Mouse (Mus musculus): ENCODE data around the gene Il17rc. TPM values are rescaled to one million over a fixed set of nuclear protein-coding genes. Genes with fewer than 3 reads are reported as not detected.

Il17rc gene
- polyA plus RNA-seq, 1 experiment from 2014 or later: 4.4 TPM

GRCm38 (mm10) chr6:113443091-113443490 is 28.1 kb upstream of the Il17rc start:
- ATAC-seq: no peak
- H3K4me2 ChIP-seq (ENCODE audit: low read length): peak overlapping the region; percentile 87
- H3K27me3 ChIP-seq (replicated peaks; ENCODE audit: control insufficient read depth, insufficient read depth, low read length): no peaks in the 10 kb centered on the region
- peak overlapping the region; percentile 95 for H3K4me3 ChIP-seq (ENCODE audit: low read length)
- H3K9me3 ChIP-seq (ENCODE audit: control insufficient read depth, low read length): no peaks in the 10 kb centered on the region
- peaks cover 14% of the 10 kb centered on the region for H3K36me3 ChIP-seq (ENCODE audit: control insufficient read depth, insufficient read depth, low read length)
- peak overlapping the region; percentile 98 for H3K9ac ChIP-seq (ENCODE audit: low read depth, low read length)
- H3K27ac ChIP-seq (ENCODE audit: low read depth, low read length): no peak overlapping the region
- peaks cover 7% of the 10 kb centered on the region for H3K4me1 ChIP-seq (ENCODE audit: control insufficient read depth, insufficient read depth, low read depth, low read length)
- 50% methylated on average over 12 of the region's 12 CpGs for WGBS

GRCm38 (mm10) chr6:113444207-113444965 is 26.8 kb upstream of the Il17rc start:
- Histone ChIP-seq H3K9ac (ENCODE audit: low read depth, low read length) (no peak overlapping the region), H3K4me1 (ENCODE audit: control insufficient read depth, insufficient read depth, low read depth, low read length) (peaks cover 7% of the 10 kb centered on the region), H3K4me3 (ENCODE audit: low read length) (no peak overlapping the region), H3K27ac (ENCODE audit: low read depth, low read length) (no peak overlapping the region), H3K9me3 (ENCODE audit: control insufficient read depth, low read length) (no peaks in the 10 kb centered on the region), H3K36me3 (ENCODE audit: control insufficient read depth, insufficient read depth, low read length) (peaks cover 19% of the 10 kb centered on the region), H3K27me3 (replicated peaks; ENCODE audit: control insufficient read depth, insufficient read depth, low read length) (no peaks in the 10 kb centered on the region), H3K4me2 (ENCODE audit: low read length) (no peak overlapping the region)
- WGBS: 79% methylated on average over 7 of the region's 8 CpGs
- ATAC-seq: no peak

GRCm38 (mm10) chr6:113447639-113448038 is 23.6 kb upstream of the Il17rc start:
- no peak overlapping the region for H3K4me3 ChIP-seq (ENCODE audit: low read length)
- ATAC-seq: peak; percentile 37; the same call in 1 of the 2 replicates

GRCm38 (mm10) chr6:113451839-113452238 is 19.4 kb upstream of the Il17rc start:
- Histone ChIP-seq H3K4me3 (ENCODE audit: low read length) (no peak overlapping the region), H3K27ac (ENCODE audit: low read depth, low read length) (no peak overlapping the region; the same call in 1 of the 2 replicates), H3K4me2 (ENCODE audit: low read length) (no peak overlapping the region), H3K36me3 (ENCODE audit: control insufficient read depth, insufficient read depth, low read length) (peaks cover 17% of the 10 kb centered on the region), H3K9me3 (ENCODE audit: control insufficient read depth, low read length) (no peaks in the 10 kb centered on the region), H3K27me3 (replicated peaks; ENCODE audit: control insufficient read depth, insufficient read depth, low read length) (no peaks in the 10 kb centered on the region), H3K9ac (ENCODE audit: low read depth, low read length) (no peak overlapping the region), H3K4me1 (ENCODE audit: control insufficient read depth, insufficient read depth, low read depth, low read length) (no peaks in the 10 kb centered on the region)
- WGBS: 74% methylated on average over 2 of the region's 2 CpGs
- peak; percentile 74 for ATAC-seq

More at GRCm38 (mm10) chr6:113447639-113448038, 23.6 kb upstream of the Il17rc start:
- H3K4me2 ChIP-seq (ENCODE audit: low read length): no peak overlapping the region
- WGBS: 88% methylated on average over 4 of the region's 4 CpGs
- H3K4me1 ChIP-seq (ENCODE audit: control insufficient read depth, insufficient read depth, low read depth, low read length): peaks cover 7% of the 10 kb centered on the region
- no peaks in the 10 kb centered on the region for H3K27me3 ChIP-seq (replicated peaks; ENCODE audit: control insufficient read depth, insufficient read depth, low read length)
- no peak overlapping the region for H3K27ac ChIP-seq (ENCODE audit: low read depth, low read length)
- no peaks in the 10 kb centered on the region for H3K9me3 ChIP-seq (ENCODE audit: control insufficient read depth, low read length)
- peaks cover 19% of the 10 kb centered on the region for H3K36me3 ChIP-seq (ENCODE audit: control insufficient read depth, insufficient read depth, low read length)
- H3K9ac ChIP-seq (ENCODE audit: low read depth, low read length): no peak overlapping the region

- no peak overlapping the region for H3K27ac ChIP-seq (ENCODE audit: low read depth, low read length)
- H3K27me3 ChIP-seq (replicated peaks; ENCODE audit: control insufficient read depth, insufficient read depth, low read length): no peaks in the 10 kb centered on the region
- no peak overlapping the region for H3K4me2 ChIP-seq (ENCODE audit: low read length)
- no peaks in the 10 kb centered on the region for H3K36me3 ChIP-seq (ENCODE audit: control insufficient read depth, insufficient read depth, low read length)
- 78% methylated on average over 5 of the region's 5 CpGs for WGBS
- no peak for ATAC-seq
- no peaks in the 10 kb centered on the region for H3K9me3 ChIP-seq (ENCODE audit: control insufficient read depth, low read length)
- no peak overlapping the region for H3K9ac ChIP-seq (ENCODE audit: low read depth, low read length)
- no peaks in the 10 kb centered on the region for H3K4me1 ChIP-seq (ENCODE audit: control insufficient read depth, insufficient read depth, low read depth, low read length)
- H3K4me3 ChIP-seq (ENCODE audit: low read length): no peak overlapping the region
Measured at GRCm38 (mm10) chr6:113455007-113455406, 16.2 kb upstream of the Il17rc start.

DNA sequence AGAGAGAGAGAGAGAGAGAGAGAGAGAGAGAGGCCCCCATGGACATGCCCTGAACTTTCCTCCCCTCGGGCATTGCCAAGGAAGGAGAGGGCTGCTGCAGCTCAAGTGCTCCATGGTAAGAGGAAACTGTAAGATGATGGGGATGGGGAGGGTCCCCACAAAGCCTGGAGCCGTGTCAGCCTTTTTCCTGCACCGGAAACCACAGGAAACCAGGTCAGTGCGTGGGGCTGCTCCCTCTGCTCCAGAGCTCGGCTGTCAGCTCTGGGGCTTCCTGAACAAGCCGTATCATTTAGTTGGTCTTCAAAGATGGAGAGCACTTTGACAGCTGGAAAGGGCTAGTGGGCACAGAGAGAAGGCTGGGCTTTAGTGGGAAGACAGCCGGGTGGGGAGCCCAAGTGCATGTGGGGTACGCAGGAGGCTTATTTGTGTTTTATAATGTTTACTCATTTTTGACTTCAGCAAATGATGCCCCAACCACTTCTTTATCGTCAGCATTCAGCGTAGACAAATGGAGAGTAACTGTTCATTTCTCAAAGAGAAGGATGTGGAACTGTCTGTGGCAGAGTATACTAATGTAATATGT is 13.2 kb upstream of the Il17rc start, which contains the start of gene Il17re:
Il17re (plus strand) TSS at position 533 of the 583 bp plus-strand sequence.
- H3K27me3 ChIP-seq (replicated peaks; ENCODE audit: control insufficient read depth, insufficient read depth, low read length): no peaks in the 10 kb centered on the region
- H3K9me3 ChIP-seq (ENCODE audit: control insufficient read depth, low read length): no peaks in the 10 kb centered on the region
- no peaks in the 10 kb centered on the region for H3K4me1 ChIP-seq (ENCODE audit: control insufficient read depth, insufficient read depth, low read depth, low read length)
- H3K9ac ChIP-seq (ENCODE audit: low read depth, low read length): 0 out of 2 replicates have a peak within 1 kb of the TSS, but pooled peaks have one; percentile 2
- WGBS: 80% methylated on average over 10 of the region's 10 CpGs
- H3K36me3 ChIP-seq (ENCODE audit: control insufficient read depth, insufficient read depth, low read length): no peaks in the 10 kb centered on the region
- no peak within 1 kb of the TSS for H3K27ac ChIP-seq (ENCODE audit: low read depth, low read length)
- H3K4me2 ChIP-seq (ENCODE audit: low read length): no peak within 1 kb of the TSS
- H3K4me3 ChIP-seq (ENCODE audit: low read length): no peak within 1 kb of the TSS
- no peak for ATAC-seq

- no peak for ATAC-seq
- Histone ChIP-seq H3K36me3 (ENCODE audit: control insufficient read depth, insufficient read depth, low read length) (no peaks in the 10 kb centered on the region), H3K4me1 (ENCODE audit: control insufficient read depth, insufficient read depth, low read depth, low read length) (no peaks in the 10 kb centered on the region), H3K27ac (ENCODE audit: low read depth, low read length) (no peak overlapping the region), H3K27me3 (replicated peaks; ENCODE audit: control insufficient read depth, insufficient read depth, low read length) (no peaks in the 10 kb centered on the region), H3K9me3 (ENCODE audit: control insufficient read depth, low read length) (no peaks in the 10 kb centered on the region), H3K9ac (ENCODE audit: low read depth, low read length) (0 out of 2 replicates have a peak overlapping the region, but pooled peaks have one; percentile 2), H3K4me3 (ENCODE audit: low read length) (no peak overlapping the region), H3K4me2 (ENCODE audit: low read length) (no peak overlapping the region)
- WGBS: 72% methylated on average over 10 of the region's 10 CpGs
Measured at GRCm38 (mm10) chr6:113458635-113459034, 12.6 kb upstream of the Il17rc start.

- no peaks in the 10 kb centered on the region for H3K9me3 ChIP-seq (ENCODE audit: control insufficient read depth, low read length)
- H3K9ac ChIP-seq (ENCODE audit: low read depth, low read length): no peak overlapping the region
- H3K4me3 ChIP-seq (ENCODE audit: low read length): no peak overlapping the region
- no peak overlapping the region for H3K4me2 ChIP-seq (ENCODE audit: low read length)
- no peak overlapping the region for H3K27ac ChIP-seq (ENCODE audit: low read depth, low read length)
- H3K36me3 ChIP-seq (ENCODE audit: control insufficient read depth, insufficient read depth, low read length): no peaks in the 10 kb centered on the region
- peaks cover 1% of the 10 kb centered on the region; the same call in 1 of the 2 replicates for H3K4me1 ChIP-seq (ENCODE audit: control insufficient read depth, insufficient read depth, low read depth, low read length)
- H3K27me3 ChIP-seq (replicated peaks; ENCODE audit: control insufficient read depth, insufficient read depth, low read length): no peaks in the 10 kb centered on the region
- WGBS: 66% methylated on average over 7 of the region's 7 CpGs
- no peak for ATAC-seq
Measured at GRCm38 (mm10) chr6:113464040-113464439, 7.2 kb upstream of the Il17rc start.

DNA sequence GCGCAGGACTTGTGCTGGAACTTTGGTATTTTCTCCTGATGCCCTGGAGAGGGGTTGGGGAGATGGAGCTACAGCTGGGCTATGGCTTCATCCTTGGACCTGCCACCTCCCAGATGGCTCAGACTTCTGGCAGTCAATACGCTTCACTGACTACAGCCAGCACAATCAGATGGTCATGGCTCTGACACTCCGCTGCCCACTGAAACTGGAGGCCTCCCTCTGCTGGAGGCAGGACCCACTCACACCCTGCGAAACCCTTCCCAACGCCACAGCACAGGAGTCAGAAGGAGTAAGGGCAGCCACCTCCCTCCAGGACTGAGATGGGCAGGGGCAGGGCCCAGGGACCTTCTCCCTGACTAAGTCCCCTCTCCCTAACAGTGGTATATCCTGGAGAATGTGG is 5.6 kb upstream of the Il17rc start:
- no peak overlapping the region for H3K27ac ChIP-seq (ENCODE audit: low read depth, low read length)
- no peak overlapping the region for H3K9ac ChIP-seq (ENCODE audit: low read depth, low read length)
- H3K36me3 ChIP-seq (ENCODE audit: control insufficient read depth, insufficient read depth, low read length): no peaks in the 10 kb centered on the region
- WGBS: 48% methylated on average over 5 of the region's 5 CpGs
- no peak overlapping the region for H3K4me2 ChIP-seq (ENCODE audit: low read length)
- peaks cover 5% of the 10 kb centered on the region; the same call in 1 of the 2 replicates for H3K27me3 ChIP-seq (replicated peaks; ENCODE audit: control insufficient read depth, insufficient read depth, low read length)
- H3K9me3 ChIP-seq (ENCODE audit: control insufficient read depth, low read length): no peaks in the 10 kb centered on the region
- H3K4me3 ChIP-seq (ENCODE audit: low read length): no peak overlapping the region
- peaks cover 9% of the 10 kb centered on the region; the same call in 1 of the 2 replicates for H3K4me1 ChIP-seq (ENCODE audit: control insufficient read depth, insufficient read depth, low read depth, low read length)
- ATAC-seq: peak; percentile 59

All from hindbrain, embryonic 16.5 days (tissue).